Comparison of ENCODE assay signal across 28 mouse cellular contexts in genomic region chr6:48215212-48215611, GRCm38 (mm10).
"Had no signal": no experiment of that assay in that cellular context is flagged by ENCODE, and none has a peak within 500 bp of the region (broad histone marks: within the 10 kb centered on the region; RNA-seq: fewer than 3 reads in every experiment).

No protein-coding gene starts in this region.

- ATAC-seq: hindbrain, embryonic 16.5 days; inflammation-experienced regulatory T-cells, adult 6 months had no signal

- H3K4me2 ChIP-seq: heart, embryonic 12.5 days; hindbrain, embryonic 12.5 days; hindbrain, embryonic 14.5 days; kidney, embryonic 15.5 days; limb, embryonic 12.5 days; liver, embryonic 11.5 days; liver, embryonic 13.5 days; liver, embryonic 15.5 days had no signal

- H3K4me3 ChIP-seq: gastrocnemius, adult 2 months; heart, embryonic 10.5 days; heart, embryonic 12.5 days; hindbrain, embryonic 10.5 days; hindbrain, embryonic 12.5 days; kidney, embryonic 15.5 days; layer of hippocampus, adult 2 months; left cerebral cortex, adult 2 months; limb, embryonic 10.5 days; limb, embryonic 12.5 days; liver, embryonic 13.5 days; liver, embryonic 15.5 days had no signal

- H3K27ac ChIP-seq: gastrocnemius, adult 2 months; heart, embryonic 10.5 days; hindbrain, embryonic 10.5 days; hindbrain, embryonic 12.5 days; hindbrain, embryonic 14.5 days; kidney, embryonic 15.5 days; kidney, postnatal 0 days; layer of hippocampus, adult 2 months; left cerebral cortex, adult 2 months; limb, embryonic 10.5 days; limb, embryonic 12.5 days; liver, embryonic 13.5 days; liver, embryonic 15.5 days had no signal

- H3K9me3 ChIP-seq: heart, embryonic 10.5 days; heart, embryonic 12.5 days; hindbrain, embryonic 10.5 days; hindbrain, embryonic 12.5 days; kidney, embryonic 15.5 days; limb, embryonic 10.5 days; limb, embryonic 12.5 days; liver, embryonic 13.5 days; liver, embryonic 15.5 days had no signal

- H3K4me1 ChIP-seq: hindbrain, embryonic 10.5 days; hindbrain, embryonic 12.5 days; kidney, embryonic 15.5 days; limb, embryonic 10.5 days; limb, embryonic 12.5 days; liver, embryonic 13.5 days; liver, embryonic 15.5 days had no signal

- H3K36me3 ChIP-seq: heart, embryonic 10.5 days; heart, embryonic 12.5 days; hindbrain, embryonic 10.5 days; hindbrain, embryonic 12.5 days; kidney, embryonic 15.5 days; limb, embryonic 10.5 days; limb, embryonic 12.5 days; liver, embryonic 13.5 days; liver, embryonic 15.5 days had no signal

- H3K27me3 ChIP-seq: heart, embryonic 12.5 days; hindbrain, embryonic 12.5 days; kidney, embryonic 15.5 days; limb, embryonic 12.5 days; liver, embryonic 13.5 days; liver, embryonic 15.5 days had no signal

- DNase-seq: gastrocnemius, adult 2 months; gastrocnemius, postnatal 10 days; gastrocnemius, postnatal 25 days; heart, adult 18-20 months; heart, postnatal 10 days; heart, postnatal 4 days; kidney, adult 11 months; kidney, adult 2 months; kidney, adult 9 months; kidney, postnatal 14 days; kidney, postnatal 36 days; liver; liver, embryonic 13.5 days had no signal

- H3K9ac ChIP-seq: heart, embryonic 12.5 days; hindbrain, embryonic 12.5 days; hindbrain, embryonic 14.5 days; kidney, embryonic 15.5 days; limb, embryonic 12.5 days; liver, embryonic 13.5 days; liver, embryonic 15.5 days had no signal
